Mouse (Mus musculus) B cell, adult (primary cell): Measurements from ENCODE around the gene Cd1d1. TPM values are rescaled to one million over a fixed set of nuclear protein-coding genes. Genes with fewer than 3 reads are reported as not detected.

ENCODE experiments used
- total RNA-seq: library from RNA; stranded (reverse); gene quantifications from 4 replicates; pipeline ENCODE4 v1.2.4, GENCODE M21; 2023; ENCODE audit not compliant: inconsistent age

Gene Cd1d1
- 94.8 to 119 TPM (median 108 TPM) in 4 replicates for total RNA-seq

GRCm38 (mm10) chr3:86999415-86999740 lies at the start of gene Cd1d1:
Cd1d1 (minus strand) TSS chr3:86999441.

Other genes with a start within 250 kb of the Cd1d1 start
- 54.7 to 63.7 TPM (median 60.8 TPM) in 4 replicates for gene Dclk2, start 78.6 kb downstream of the Cd1d1 start, total RNA-seq
- not detected in 4 replicates for gene Kirrel, start 175.3 kb upstream of the Cd1d1 start, total RNA-seq